Mouse (Mus musculus) lung, adult 2 months (tissue): ENCODE data around the gene Ampd1.

ENCODE experiments used
- CTCF ChIP-seq: fragments of 200-500 bp; IDR thresholded peaks from 2 replicates; pipeline ENCODE4 v1.5.1; 2011; ENCODE audit warnings: mild to moderate bottlenecking, low read length, control low read depth; ENCODE audit not compliant: insufficient read depth
- POLR2A ChIP-seq: fragments of 200-500 bp; IDR thresholded peaks from 2 replicates; pipeline ENCODE4 v1.6.1; 2011; ENCODE audit warnings: low read depth, mild to moderate bottlenecking, control low read depth, low read length, borderline replicate concordance; ENCODE audit errors: extremely low read depth

GRCm38 (mm10) chr3:103123636-103124035 is 49.8 kb downstream of the Ampd1 start:
- TF ChIP-seq POLR2A (no peak), CTCF (no peak)
